Mouse (Mus musculus) MEL (cell line): ENCODE measurements around the gene Foxf2. TPM values are rescaled to one million over a fixed set of nuclear protein-coding genes. Genes with fewer than 3 reads are reported as not detected.

ENCODE experiments used
- DNase-seq: peaks from one replicate; pipeline ENCODE4 v3.0.0; 2011; ENCODE audit warnings: low read depth, low spot score
- H3K27ac ChIP-seq: 2 replicates; pipeline ENCODE4 v1.5.1; 2012; ENCODE audit warnings: low read depth, mild to moderate bottlenecking, control low read depth, low read length, moderate library complexity; ENCODE audit not compliant: control insufficient read depth
- H3K27me3 ChIP-seq, 2 experiments: fragments of 150-350 bp in 1 of 2; sonication (generic) in 1 of 2; 2 replicates each; pipeline ENCODE4 v1.6.1; 2012; ENCODE audit warnings: low read length in 2 of 2, mild to moderate bottlenecking in 2 of 2, improper control_type of control experiment in 1 of 2, moderate library complexity in 1 of 2; ENCODE audit not compliant: insufficient read depth in 2 of 2, control insufficient read depth in 1 of 2
- H3K36me3 ChIP-seq, 2 experiments: 2 replicates each; pipeline ENCODE4 v1.6.1; 2012 to 2014; ENCODE audit warnings: low read length in 2 of 2, improper control_type of control experiment in 1 of 2, inconsistent platforms in 1 of 2, mild to moderate bottlenecking in 1 of 2; ENCODE audit not compliant: insufficient read depth in 2 of 2, control insufficient read depth in 1 of 2
- H3K4me1 ChIP-seq, 2 experiments: fragments of 150-350 bp in 1 of 2; sonication (generic) in 1 of 2; 2 replicates each; pipeline ENCODE4 v1.6.1; 2012; ENCODE audit warnings: low read length in 2 of 2, improper control_type of control experiment in 1 of 2, mild to moderate bottlenecking in 1 of 2; ENCODE audit not compliant: insufficient read depth in 2 of 2, control insufficient read depth in 1 of 2
- H3K4me3 ChIP-seq, 2 experiments: fragments of 150-350 bp in 1 of 2; sonication (generic) in 1 of 2; 2 replicates each; pipeline ENCODE4 v1.5.1; 2012; ENCODE audit warnings: low read depth in 2 of 2, low read length in 2 of 2, mild to moderate bottlenecking in 2 of 2, moderate library complexity in 2 of 2, control low read depth in 1 of 2, improper control_type of control experiment in 1 of 2; ENCODE audit not compliant: control insufficient read depth in 1 of 2, insufficient read depth in 1 of 2
- H3K79me2 ChIP-seq: 2 replicates; pipeline ENCODE4 v1.6.1; 2012; ENCODE audit warnings: mild to moderate bottlenecking, low read length, moderate library complexity; ENCODE audit not compliant: control insufficient read depth, poor library complexity, insufficient read depth
- H3K9ac ChIP-seq: 2 replicates; pipeline ENCODE4 v1.6.1; 2012; ENCODE audit warnings: low read depth, mild to moderate bottlenecking, control low read depth, low read length, moderate library complexity; ENCODE audit not compliant: control insufficient read depth, poor library complexity, severe bottlenecking
- H3K9me3 ChIP-seq: fragments of 150-350 bp; sonication (generic); replicated peaks from 2 replicates; pipeline ENCODE4 v1.6.1; 2012; ENCODE audit warnings: mild to moderate bottlenecking, low read length, improper control_type of control experiment, moderate library complexity; ENCODE audit not compliant: insufficient read depth
- BHLHE40 ChIP-seq: IDR thresholded peaks from 2 replicates; pipeline ENCODE4 v1.6.1; 2012; ENCODE audit warnings: low read depth, mild to moderate bottlenecking, inconsistent platforms, low read length, improper control_type of control experiment, borderline replicate concordance
- CHD1 ChIP-seq: IDR thresholded peaks from 2 replicates; pipeline ENCODE4 v1.6.1; 2012; ENCODE audit warnings: low read depth, mild to moderate bottlenecking, inconsistent platforms, low read length, improper control_type of control experiment
- ETS1 ChIP-seq: IDR thresholded peaks from 2 replicates; pipeline ENCODE4 v1.6.1; 2012; ENCODE audit warnings: low read depth, mild to moderate bottlenecking, inconsistent platforms, low read length, improper control_type of control experiment, moderate library complexity
- GABPA ChIP-seq: IDR thresholded peaks from 2 replicates; pipeline ENCODE4 v1.6.1; 2012; ENCODE audit warnings: low read depth, mild to moderate bottlenecking, inconsistent platforms, low read length, improper control_type of control experiment, moderate library complexity
- KAT2A ChIP-seq: conservative IDR thresholded peaks from 2 replicates; pipeline ENCODE4 v1.6.1; 2012; ENCODE audit warnings: low read depth, low read length, improper control_type of control experiment, inconsistent platforms
- MAX ChIP-seq: IDR thresholded peaks from 2 replicates; pipeline ENCODE4 v1.6.1; 2011; ENCODE audit warnings: low read length, improper control_type of control experiment
- MEF2A ChIP-seq: IDR thresholded peaks from 2 replicates; pipeline ENCODE4 v1.6.1; 2014; ENCODE audit warnings: low read depth, mild to moderate bottlenecking, inconsistent platforms, low read length, improper control_type of control experiment; ENCODE audit not compliant: poor library complexity, insufficient replicate concordance, severe bottlenecking; ENCODE audit errors: extremely low read depth
- MXI1 ChIP-seq: IDR thresholded peaks from 2 replicates; pipeline ENCODE4 v1.6.1; 2011; ENCODE audit warnings: mild to moderate bottlenecking, low read depth, low read length, improper control_type of control experiment
- POLR2A ChIP-seq, 2 experiments: IDR thresholded peaks; 2 replicates each; pipeline ENCODE4 v1.6.1; 2011 to 2012; ENCODE audit warnings: low read length in 2 of 2, mild to moderate bottlenecking in 2 of 2, control low read depth in 1 of 2, improper control_type of control experiment in 1 of 2, low read depth in 1 of 2, moderate library complexity in 1 of 2; ENCODE audit not compliant: control insufficient read depth in 1 of 2, insufficient read depth in 1 of 2, poor library complexity in 1 of 2
- RAD21 ChIP-seq: IDR thresholded peaks from 2 replicates; pipeline ENCODE4 v1.6.1; 2011; ENCODE audit warnings: mild to moderate bottlenecking, low read depth, low read length, improper control_type of control experiment
- SIN3A ChIP-seq: IDR thresholded peaks from 2 replicates; pipeline ENCODE4 v1.6.1; 2012; ENCODE audit warnings: low read length, improper control_type of control experiment, inconsistent platforms
- TAL1 ChIP-seq: IDR thresholded peaks from 2 replicates; pipeline ENCODE4 v1.6.1; 2012; ENCODE audit warnings: mild to moderate bottlenecking, inconsistent platforms, low read length, moderate library complexity, mixed read lengths
- TBP ChIP-seq: IDR thresholded peaks from 2 replicates; pipeline ENCODE4 v1.8.0; 2011; ENCODE audit warnings: low read depth, low read length, improper control_type of control experiment
- UBTF ChIP-seq: IDR thresholded peaks from 2 replicates; pipeline ENCODE4 v1.6.1; 2012; ENCODE audit warnings: low read depth, mild to moderate bottlenecking, inconsistent platforms, low read length, improper control_type of control experiment, moderate library complexity, borderline replicate concordance; ENCODE audit not compliant: insufficient read depth
- polyA plus RNA-seq, 2 experiments: library from polyadenylated mRNA; stranded (reverse) in 1 of 2; unstranded in 1 of 2; fragments of >175 nt in 1 of 2; fragments of >200 nt in 1 of 2; gene quantifications; 2 replicates each; pipeline versions ENCODE4 v1.2.1 to v1.2.4; 2012; ENCODE audit warnings: low replicate concordance in 2 of 2, low read depth in 1 of 2; ENCODE audit not compliant: insufficient read length in 2 of 2, insufficient read depth in 1 of 2, missing spikeins in 1 of 2
- total RNA-seq: library from RNA; depleted of rRNA; stranded (reverse); fragments of 300-350 nt; gene quantifications from 2 replicates; pipeline ENCODE4 v1.2.3, GENCODE M21; 2012

The Foxf2 gene
- total and polyA plus RNA-seq, 3 experiments, result not detected

- H3K27me3 ChIP-seq, result no peaks in the 10 kb centered on the region
- DNase-seq, result no peak
- no peaks in the 10 kb centered on the region for H3K36me3 ChIP-seq
- TF ChIP-seq BHLHE40 (no peak), KAT2A (no peak), UBTF (no peak), MAX (no peak)
- H3K4me3 ChIP-seq, result no peak overlapping the region
- no peaks in the 10 kb centered on the region for H3K4me1 ChIP-seq
- no peaks in the 10 kb centered on the region for H3K79me2 ChIP-seq
- H3K9ac ChIP-seq, result no peak overlapping the region
- no peaks in the 10 kb centered on the region for H3K9me3 ChIP-seq
- no peak overlapping the region for H3K27ac ChIP-seq
Measured at GRCm38 (mm10) chr13:31618919-31619655, 6.5 kb upstream of the Foxf2 start.

DNA sequence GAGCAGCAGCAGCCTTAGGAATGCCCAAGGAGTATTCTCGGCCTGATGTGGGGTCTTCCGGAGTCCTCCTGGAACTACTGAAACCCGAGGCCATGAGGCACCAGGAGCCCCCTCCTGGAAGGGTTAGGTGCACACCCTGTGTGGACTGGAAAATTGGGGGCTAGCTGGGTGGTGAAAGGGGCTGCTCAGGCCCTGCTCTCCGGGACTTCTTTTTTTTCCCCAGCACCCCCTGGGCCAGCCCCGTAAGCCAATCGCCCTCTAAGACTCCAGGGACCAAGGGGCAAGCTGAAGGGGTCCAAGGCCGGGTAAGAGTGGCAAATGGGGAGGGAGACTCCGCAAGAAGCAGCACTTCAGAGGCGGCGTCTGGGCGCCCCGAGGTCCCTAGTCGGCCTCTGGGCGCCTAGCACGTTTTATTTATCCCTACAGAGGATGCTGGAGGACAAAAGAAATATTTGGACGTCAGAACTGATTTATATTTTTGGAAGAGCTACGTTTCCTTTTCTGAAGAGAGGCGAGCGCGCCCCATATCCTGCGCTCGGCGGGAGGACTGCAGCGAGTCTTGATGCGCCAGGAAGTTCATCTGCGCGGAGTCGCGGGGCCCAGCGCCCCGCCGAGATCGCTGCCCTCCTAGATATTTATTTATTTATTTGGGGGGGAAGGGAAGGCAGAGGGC lies 5.7 kb upstream of the Foxf2 start:
- H3K4me1 ChIP-seq, result no peaks in the 10 kb centered on the region

GRCm38 (mm10) chr13:31620499-31620847 lies 5.1 kb upstream of the Foxf2 start:
- H3K4me1 ChIP-seq, result no peaks in the 10 kb centered on the region
- H3K79me2 ChIP-seq, result no peaks in the 10 kb centered on the region
- DNase-seq, result no peak
- H3K36me3 ChIP-seq, result no peaks in the 10 kb centered on the region
- no peaks in the 10 kb centered on the region for H3K9me3 ChIP-seq
- H3K27ac ChIP-seq, result no peak overlapping the region
- H3K9ac ChIP-seq, result no peak overlapping the region
- TF ChIP-seq RAD21 (no peak), POLR2A (IDR thresholded peaks at IDR 0.05; ENCODE audit: control insufficient read depth in 1 of 2, insufficient read depth in 1 of 2, low read depth in 1 of 2, low read length in 2 of 2, poor library complexity in 1 of 2) (no peak), SIN3A (no peak), ETS1 (no peak)
- H3K27me3 ChIP-seq, result no peaks in the 10 kb centered on the region
- no peak overlapping the region for H3K4me3 ChIP-seq

More for the DNA sequence above, 5.7 kb upstream of the Foxf2 start:
- DNase-seq, result no peak
- no peaks in the 10 kb centered on the region for H3K27me3 ChIP-seq
- no peaks in the 10 kb centered on the region for H3K36me3 ChIP-seq
- H3K9me3 ChIP-seq, result no peaks in the 10 kb centered on the region
- H3K27ac ChIP-seq, result no peak overlapping the region
- no peak overlapping the region for H3K4me3 ChIP-seq
- no peaks in the 10 kb centered on the region for H3K79me2 ChIP-seq
- no peak overlapping the region for H3K9ac ChIP-seq
- TF ChIP-seq GABPA (no peak), TBP (no peak), MEF2A (no peak), TAL1 (no peak), CHD1 (no peak), MXI1 (no peak)
